Mouse (Mus musculus) heart, embryonic 13.5 days (tissue): Measurements from ENCODE around the gene Tox2. TPM values are rescaled to one million over a fixed set of nuclear protein-coding genes. Genes with fewer than 3 reads are reported as not detected.

ENCODE experiments used
- polyA plus RNA-seq: library from polyadenylated mRNA; unstranded; fragments of >200 nt; fragmentation: Nextera tagmentation; extraction: Ambion mirVana; gene quantifications from 2 replicates; pipeline ENCODE4 v1.2.1, GENCODE M21; 2015

Tox2 gene
- polyA plus RNA-seq, 1 experiment from 2014 or later: 2.5 TPM

Other genes starting within 250 kb of the Tox2 start
- gene Sgk2, start 215.8 kb upstream of the Tox2 start, polyA plus RNA-seq: 0.33 TPM in 1 of 2 replicates, not detected in the other
- gene Ift52, start 185.8 kb upstream of the Tox2 start, polyA plus RNA-seq: 35.3 and 37.3 TPM in 2 replicates
- 16.7 and 17.7 TPM in 2 replicates for gene Mybl2, start 148.4 kb upstream of the Tox2 start, polyA plus RNA-seq
- not detected in 2 replicates for gene Gtsf1l, start 115.3 kb upstream of the Tox2 start, polyA plus RNA-seq
- 41.5 and 42.9 TPM in 2 replicates for gene Jph2, start 194.9 kb downstream of the Tox2 start, polyA plus RNA-seq
- 54.5 and 57.3 TPM in 2 replicates for gene Oser1, start 221.6 kb downstream of the Tox2 start, polyA plus RNA-seq
- gene Gdap1l1, start 235.4 kb downstream of the Tox2 start, polyA plus RNA-seq: 0.41 and 0.48 TPM in 2 replicates